ENCODE assay signal across 9 mouse cellular contexts in the genomic region with DNA sequence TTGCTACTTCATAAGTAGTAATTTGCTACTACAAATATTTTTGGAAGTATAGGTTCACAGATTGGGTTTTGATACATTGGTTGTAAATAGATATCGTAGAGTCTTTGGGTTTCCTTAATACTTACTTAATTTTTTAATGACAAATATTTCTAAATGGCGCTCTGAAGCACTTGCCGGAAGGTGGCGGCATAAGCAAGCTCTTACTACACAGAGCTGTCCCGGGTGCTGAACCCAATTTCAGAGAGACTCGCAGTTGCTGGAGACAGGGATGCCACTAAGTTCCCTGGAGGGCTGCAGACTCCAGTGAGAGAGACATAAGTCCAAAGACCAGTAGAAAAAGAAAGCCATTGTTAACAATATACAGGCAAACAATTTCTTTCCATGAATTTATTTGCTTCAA. TPM values are rescaled to one million over a fixed set of nuclear protein-coding genes. Genes with fewer than 3 reads are reported as not detected.
DNase-seq lines count a peak whose midpoint lies in the region; ATAC-seq lines count a peak whose summit lies in the region.
"Had no signal": no experiment of that assay in that cellular context is flagged by ENCODE, and none has a peak within 500 bp of the region (broad histone marks: within the 10 kb centered on the region; RNA-seq: fewer than 3 reads in every experiment).

No protein-coding gene starts in this region.

- no peak overlapping the region for H3K27ac ChIP-seq in embryonic facial prominence, embryonic 14.5 days (replicated peaks; ENCODE audit: low read depth, low read length)

- DNase-seq in cerebellum, adult 8-10 months, result no peak
- peak; percentile 10 for DNase-seq in thymus, postnatal 14 days
- no peak for DNase-seq in thymus, adult 18-20 months
- DNase-seq in embryonic facial prominence, embryonic 14.5 days (ENCODE audit: low spot score), result peak; percentile 83
- DNase-seq in kidney, postnatal 36 days, result peak; percentile 19 to 81
- DNase-seq in lung, postnatal 14 days, result peak; percentile 52
- peak; percentile 55 for DNase-seq in right cerebral cortex, adult 18-20 months

- peak; percentile 55; the same call in 1 of the 2 replicates for ATAC-seq in cerebellum, adult (ENCODE audit: insufficient number of reproducible peaks, low FRiP score, low TSS enrichment)
- no peak for ATAC-seq in embryonic facial prominence, embryonic 14.5 days (ENCODE audit: low read depth)

- H3K9ac ChIP-seq in embryonic facial prominence, embryonic 14.5 days (ENCODE audit: low read depth, low read length), result no peak overlapping the region

- no peak overlapping the region for H3K4me2 ChIP-seq in embryonic facial prominence, embryonic 14.5 days (ENCODE audit: low read depth, low read length)

- no peaks in the 10 kb centered on the region for H3K36me3 ChIP-seq in embryonic facial prominence, embryonic 14.5 days (ENCODE audit: control insufficient read depth, insufficient read depth, low read length)

- H3K9me3 ChIP-seq in embryonic facial prominence, embryonic 14.5 days (ENCODE audit: control insufficient read depth, low read length), result no peaks in the 10 kb centered on the region

- peaks cover 48% of the 10 kb centered on the region for H3K27me3 ChIP-seq in embryonic facial prominence, embryonic 14.5 days (replicated peaks; ENCODE audit: control insufficient read depth, insufficient read depth, low read length)

- H3K4me1 ChIP-seq in embryonic facial prominence, embryonic 14.5 days (ENCODE audit: control insufficient read depth, insufficient read depth, low read length), result no peaks in the 10 kb centered on the region

- 5% methylated on average over 6 of the region's 6 CpGs for WGBS in embryonic facial prominence, embryonic 14.5 days

- no peak overlapping the region for H3K4me3 ChIP-seq in embryonic facial prominence, embryonic 14.5 days (ENCODE audit: low read depth, low read length)

RNA-seq across cellular contexts. Expression of a gene that starts 0.9 kb away (rescaled TPM):
- 0.14 and 0.18 TPM in 2 replicates for polyA plus RNA-seq in embryonic facial prominence, embryonic 14.5 days (2014; fragmentation: Nextera tagmentation; extraction: Ambion mirVana)
- polyA plus RNA-seq: C2C12 had no signal

Comparison
In these comparisons a context has a peak if more than half of its experiments do, and no peak if none do; other contexts are left out.
1. DNase-seq: peak in thymus, postnatal 14 days (single experiment), embryonic facial prominence, embryonic 14.5 days (single experiment), kidney, postnatal 36 days (2 of 2), lung, postnatal 14 days (single experiment) and right cerebral cortex, adult 18-20 months (single experiment); none in cerebellum, adult 8-10 months (single experiment) and thymus, adult 18-20 months (0 of 2).